Mouse (Mus musculus) layer of hippocampus, postnatal 25 days (tissue): ENCODE data around the gene Rbbp6. TPM values are rescaled to one million over a fixed set of nuclear protein-coding genes. Genes with fewer than 3 reads are reported as not detected.

Source experiments
- DNase-seq, 2 experiments: peaks; one replicate each; pipeline ENCODE4 v3.0.0; 2022; ENCODE audit warnings: mixed read lengths in 2 of 2, low spot score in 1 of 2; ENCODE audit errors: extremely low spot score in 1 of 2
- total RNA-seq, 2 experiments: library from RNA; stranded (reverse); gene quantifications; 2 replicates each; pipeline ENCODE4 v1.2.3; 2021

Gene Rbbp6
- 10 to 100 TPM; 57.9 to 73.0 TPM for total RNA-seq

DNA sequence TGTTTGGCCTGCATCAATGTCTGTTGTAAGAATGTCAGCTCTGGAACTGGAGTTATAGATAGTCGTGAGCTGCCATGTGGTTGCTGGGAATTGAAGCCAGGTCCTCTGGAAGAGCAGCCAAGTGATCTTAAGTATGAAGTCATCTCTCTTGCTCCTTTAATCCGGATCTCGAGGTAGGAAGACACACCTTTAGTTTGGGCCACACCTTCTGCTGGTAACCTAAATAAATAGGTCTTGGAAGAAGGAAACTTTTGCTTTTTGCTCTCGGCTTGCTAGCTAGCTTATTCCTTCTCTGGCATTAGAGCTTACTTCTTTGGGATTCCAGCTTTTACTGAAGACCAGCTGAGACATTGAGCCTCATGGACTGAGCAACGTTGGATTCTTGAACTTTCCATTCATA is at the start of gene Rbbp6:
TSS of gene Rbbp6 (plus strand) at position 301 of the 400 bp plus-strand sequence.
- no peak for DNase-seq

DNA sequence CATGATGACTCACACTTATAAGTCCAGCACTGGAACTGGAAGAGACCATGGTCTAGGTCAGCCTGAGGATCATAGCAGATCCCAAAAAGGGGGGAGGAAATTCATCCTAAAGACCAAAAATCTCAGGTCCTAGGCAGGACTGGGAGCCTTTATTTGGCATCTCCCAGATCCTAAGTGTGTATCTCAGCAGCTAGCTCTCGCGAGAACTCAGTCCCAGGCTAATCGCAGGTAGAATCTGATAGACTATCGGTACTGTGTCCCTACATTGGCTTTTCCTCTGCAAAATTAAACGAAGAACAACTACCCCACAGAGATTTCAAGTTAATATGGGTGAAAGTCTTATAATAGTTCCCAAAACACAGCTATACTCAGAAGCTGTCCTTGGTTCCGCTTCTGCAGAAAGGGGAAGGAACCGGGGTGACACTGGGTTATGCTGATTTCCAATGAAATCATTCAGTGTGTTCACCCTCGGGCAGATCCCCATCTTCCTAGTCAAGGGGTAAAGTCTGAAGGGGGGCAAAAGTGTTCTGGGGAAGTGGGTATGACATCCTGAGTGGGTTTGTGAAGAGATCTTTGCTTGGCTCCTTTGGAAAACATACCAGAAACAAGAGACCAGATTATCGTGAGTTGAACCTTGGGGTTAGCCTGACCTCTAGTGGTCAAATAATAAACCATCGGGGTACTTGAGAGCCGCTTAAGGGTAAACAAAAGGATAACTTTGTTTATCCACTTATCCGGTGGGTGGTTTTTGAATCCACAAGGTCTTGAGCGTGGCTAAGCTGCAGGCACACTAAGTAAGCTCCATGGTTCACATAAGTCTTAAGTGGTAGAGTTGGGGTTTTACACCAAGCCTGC is 45.5 kb upstream of the Rbbp6 start:
- peak; percentile 25 to 29 for DNase-seq

DNA sequence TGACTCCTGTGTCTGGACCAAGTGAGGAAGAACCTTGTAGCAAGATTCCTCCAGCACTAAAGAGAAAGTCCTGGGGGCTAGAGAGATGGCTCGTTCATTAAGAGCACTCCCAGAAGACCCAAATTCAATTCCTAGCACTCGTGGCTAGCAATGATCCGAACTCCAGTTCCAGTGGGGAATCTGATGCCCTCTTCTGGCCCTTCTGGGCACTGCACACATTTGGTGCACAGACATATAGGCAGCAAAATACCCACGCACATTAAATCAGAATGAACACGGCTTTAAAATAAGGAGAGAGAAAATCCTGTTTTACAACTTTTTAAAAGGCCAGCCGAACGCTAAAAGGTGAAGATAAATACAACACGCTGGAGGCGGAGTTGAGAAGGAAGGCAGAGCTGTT is 43.9 kb upstream of the Rbbp6 start:
- no peak for DNase-seq

DNA sequence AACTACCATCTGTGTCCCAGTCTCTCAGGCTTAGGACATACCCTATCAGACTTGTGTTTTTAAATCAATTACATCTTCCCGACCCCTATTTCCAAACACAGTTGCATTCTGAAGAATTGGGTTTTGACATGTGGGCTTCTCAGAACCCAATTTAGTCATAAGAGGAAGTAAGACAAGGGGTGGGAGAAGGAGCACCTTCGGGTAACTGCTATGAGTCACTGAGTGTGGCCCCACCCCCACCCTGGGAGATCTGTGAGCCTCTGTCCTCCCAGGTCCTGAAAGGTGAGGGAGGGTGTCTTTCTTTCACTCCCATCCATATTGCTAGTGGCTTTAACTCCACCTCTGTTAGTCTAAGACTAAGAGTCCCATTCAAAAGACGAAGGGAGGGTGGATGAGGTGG is 41.2 kb upstream of the Rbbp6 start:
- DNase-seq, result no peak

DNA sequence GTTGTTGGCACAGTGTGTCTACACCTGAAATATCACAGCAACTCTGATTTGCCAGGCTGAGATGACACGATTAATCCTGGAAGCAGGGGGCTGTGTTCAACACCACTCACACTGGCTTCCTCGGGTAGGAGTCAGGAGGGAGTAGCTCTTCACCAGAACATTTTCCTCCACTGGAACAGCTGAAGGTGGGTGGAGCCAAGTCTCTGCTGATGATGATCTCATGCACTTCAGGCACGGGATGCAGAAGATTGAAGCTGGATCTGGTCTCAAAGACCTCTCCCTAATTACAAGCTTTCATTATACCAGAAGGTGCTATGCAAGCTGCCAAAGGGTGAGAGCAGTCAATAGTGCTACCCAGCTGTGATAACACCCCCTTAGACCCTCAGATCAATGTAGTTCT is 35.0 kb upstream of the Rbbp6 start:
- DNase-seq, result no peak

DNA sequence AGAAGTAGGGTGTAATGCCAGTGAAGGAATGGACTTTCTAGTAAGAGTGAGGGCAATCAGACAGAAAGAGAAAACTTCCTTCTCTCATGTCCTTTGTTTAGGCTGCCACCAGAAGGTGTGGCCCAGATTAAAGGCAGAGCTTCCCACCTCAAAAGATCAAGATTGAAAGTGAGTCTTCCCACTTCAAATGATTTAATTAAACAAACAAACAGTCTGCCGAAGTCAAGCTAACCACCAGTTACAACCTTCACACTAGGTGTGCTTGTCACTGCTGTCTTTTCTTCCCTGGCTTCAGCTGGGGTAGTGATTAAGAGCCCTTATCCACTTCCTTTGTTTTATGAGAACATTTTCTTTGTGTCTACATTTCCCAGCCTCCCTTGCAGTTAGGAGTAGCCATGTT is 33.3 kb upstream of the Rbbp6 start:
- DNase-seq, result no peak

DNA sequence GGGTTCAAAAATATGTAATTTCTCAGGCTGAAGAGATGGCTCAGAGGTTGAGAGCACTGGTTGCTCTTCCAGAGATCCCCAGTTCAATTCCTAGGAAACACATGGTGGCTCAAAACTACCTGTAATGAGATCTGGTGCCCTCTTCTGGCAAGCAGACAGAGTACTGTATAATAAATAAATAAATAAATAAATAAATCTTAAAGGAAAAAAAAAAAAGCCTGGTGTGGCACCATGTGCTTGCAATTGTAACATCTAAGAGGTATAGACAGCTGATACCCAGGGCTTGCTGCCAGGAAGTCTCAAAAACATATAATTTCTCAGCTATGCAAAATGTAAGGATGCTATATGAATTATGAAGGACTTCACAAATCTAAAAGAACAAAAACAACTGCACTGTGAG is 28.9 kb upstream of the Rbbp6 start:
- DNase-seq, result no peak

DNA sequence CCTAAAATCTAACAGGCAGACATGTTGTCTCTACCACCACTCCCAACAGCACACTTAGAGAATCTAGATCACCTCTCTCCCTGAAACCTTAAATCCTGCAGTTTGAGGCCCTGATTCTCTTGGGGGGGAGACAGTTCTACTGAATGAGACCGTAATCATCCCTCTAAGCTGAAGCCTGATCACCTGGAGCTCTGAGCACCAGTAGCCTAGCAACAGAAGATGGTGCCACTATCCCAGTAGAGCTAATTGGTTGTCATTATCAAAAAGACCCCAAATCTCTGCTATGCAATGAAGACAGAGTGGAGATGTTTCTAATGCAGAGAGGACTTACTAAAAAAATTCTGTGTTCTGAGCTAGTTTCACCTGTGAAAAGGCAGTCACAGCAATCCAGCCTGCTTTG is 27.3 kb upstream of the Rbbp6 start:
- no peak for DNase-seq

DNA sequence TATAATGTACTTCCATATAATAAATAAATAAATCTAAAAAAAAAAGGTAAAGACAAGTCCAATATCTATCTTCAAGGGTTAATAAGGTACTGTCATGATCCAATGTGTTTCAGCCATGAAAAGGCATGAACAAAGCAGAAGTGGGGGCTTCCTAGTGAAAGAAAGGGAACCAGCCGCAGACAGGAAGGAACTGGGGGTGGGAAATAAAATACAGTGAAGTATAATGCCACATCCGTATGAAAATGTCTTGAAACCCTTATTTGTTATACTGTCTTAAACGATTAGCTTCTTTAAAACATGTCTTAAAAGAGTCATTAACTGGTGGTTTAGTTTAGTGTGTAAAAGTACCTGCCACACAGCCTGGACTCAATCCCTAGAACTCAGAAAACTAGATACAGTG is 26.3 kb upstream of the Rbbp6 start:
- no peak for DNase-seq

DNA sequence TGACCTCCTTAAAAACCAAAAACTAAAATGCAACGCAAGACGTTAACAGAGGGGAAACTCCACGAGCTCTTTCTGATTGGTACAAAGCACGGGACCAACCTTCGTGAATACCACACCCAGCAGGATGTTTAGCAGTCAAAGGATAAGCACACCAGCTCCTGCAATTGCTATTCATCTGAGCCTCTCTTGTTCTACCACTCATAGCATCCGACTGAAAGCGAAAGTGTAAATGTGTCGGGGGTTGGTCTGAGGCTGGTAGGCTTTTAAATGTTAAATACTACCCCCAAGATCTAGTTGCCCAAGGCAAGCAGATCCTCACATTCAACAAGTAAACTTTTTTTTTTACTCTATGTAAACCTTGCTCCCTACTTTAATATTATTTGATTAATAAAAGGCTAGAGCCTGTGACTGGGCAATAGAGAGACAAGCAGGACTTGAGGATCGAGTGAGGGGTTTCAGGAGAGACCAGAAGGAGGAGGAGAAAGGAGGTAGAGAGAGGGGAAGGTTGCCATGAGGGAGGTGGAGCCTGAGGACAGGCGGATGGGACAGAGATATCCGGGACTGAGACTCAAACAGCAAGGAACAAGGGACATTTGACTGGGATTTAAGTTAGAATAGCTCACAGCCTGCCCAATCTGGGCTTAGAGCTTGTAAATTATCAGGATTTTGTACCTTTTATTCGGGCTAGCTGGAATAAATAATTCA is 25.0 kb upstream of the Rbbp6 start:
- DNase-seq, result no peak

DNA sequence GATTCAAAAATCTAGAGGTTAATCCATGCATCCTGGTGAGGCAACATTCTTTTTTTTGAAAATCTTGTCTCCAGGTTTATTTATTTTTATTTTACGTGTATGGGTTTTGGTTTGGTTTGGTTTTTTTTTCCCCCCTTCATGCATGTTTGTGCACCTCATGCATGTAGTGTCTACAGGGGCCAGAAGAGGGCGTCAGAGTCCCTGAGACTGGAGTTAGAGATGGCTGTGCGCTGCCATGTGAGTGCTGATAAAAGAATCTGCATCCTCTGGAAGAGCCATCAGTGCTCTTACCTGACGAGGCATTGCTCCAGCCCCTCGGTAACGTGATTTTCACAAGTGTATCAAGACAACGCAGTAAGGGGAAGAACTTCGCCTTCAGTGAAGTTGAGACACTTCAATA is 23.4 kb upstream of the Rbbp6 start:
- no peak for DNase-seq

DNA sequence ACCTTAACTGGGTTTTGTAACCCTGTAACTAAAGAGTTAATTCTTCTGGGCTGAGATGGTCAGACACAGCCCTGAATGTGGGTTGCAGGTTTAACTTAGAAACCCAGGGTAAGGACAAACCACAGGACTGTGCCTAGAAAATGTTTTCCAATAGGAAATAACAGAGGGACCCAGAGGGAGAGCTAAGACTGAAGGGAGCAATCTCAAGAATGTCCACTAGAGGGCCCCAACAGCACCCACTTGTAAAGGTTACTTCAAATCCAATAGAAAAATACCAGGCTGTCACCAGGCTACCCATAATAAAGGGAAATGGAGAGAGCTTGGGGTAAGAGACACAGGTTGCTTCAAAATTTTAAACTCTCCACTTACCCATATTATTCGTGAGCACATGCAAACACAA is 20.3 kb upstream of the Rbbp6 start:
- DNase-seq, result peak; percentile 62 to 92

DNA sequence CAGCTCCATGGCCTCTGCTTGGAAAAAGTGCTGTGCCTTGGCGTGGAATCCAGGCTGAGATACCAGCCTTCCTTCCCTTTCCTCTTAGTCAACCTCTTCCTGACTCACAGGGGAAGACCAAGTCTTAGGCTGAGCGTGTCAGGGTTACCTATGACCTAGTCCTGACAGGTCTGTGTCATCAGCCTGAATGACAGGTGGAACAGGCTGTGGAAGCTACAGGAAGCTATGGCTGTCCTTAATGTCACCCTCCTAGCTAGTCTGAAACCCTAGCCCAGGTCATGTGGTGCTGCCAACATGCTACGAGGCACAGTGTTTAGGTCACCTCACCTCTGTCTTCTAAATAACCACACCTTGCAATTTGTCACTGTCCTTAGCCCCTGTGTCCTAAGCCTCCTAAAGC is 16.2 kb upstream of the Rbbp6 start:
- no peak for DNase-seq

DNA sequence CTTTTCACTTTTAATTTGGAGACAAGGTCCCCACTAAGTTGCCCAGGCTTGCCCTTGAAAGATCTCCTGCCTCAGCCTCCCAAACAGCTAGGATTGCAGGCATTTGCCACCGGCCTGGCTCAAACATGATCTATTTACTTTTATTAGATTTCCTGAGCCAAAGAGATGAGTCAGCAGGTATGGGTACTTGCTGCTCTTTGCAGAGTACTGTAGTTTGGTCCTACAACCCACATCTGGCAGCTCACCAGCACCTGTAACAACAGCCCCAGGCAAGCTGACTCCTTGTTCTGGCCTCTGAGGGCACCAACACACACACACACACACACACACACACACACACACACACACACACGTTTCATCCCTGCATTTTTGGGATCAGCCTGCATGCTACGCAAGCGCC is 14.0 kb upstream of the Rbbp6 start:
- no peak for DNase-seq

DNA sequence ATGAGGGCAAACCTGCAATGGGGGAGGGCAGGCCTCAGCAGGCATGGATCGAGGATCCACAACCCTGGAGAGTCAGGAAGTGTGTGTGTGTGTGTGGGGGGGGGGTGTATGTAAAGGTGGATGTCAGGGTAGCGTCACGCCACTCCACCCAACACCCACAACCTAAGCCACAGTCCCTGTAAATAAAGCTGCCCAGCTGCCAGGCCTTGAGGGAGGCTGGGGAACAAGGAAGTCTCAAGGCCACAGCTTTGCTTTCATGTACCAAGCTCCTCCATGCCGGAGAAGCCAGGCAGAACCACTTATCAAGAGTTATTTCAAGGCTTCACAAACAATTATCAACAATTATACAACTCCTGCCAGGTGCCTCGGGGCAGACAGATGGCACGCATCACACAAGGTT is 13.4 kb upstream of the Rbbp6 start:
- no peak for DNase-seq

DNA sequence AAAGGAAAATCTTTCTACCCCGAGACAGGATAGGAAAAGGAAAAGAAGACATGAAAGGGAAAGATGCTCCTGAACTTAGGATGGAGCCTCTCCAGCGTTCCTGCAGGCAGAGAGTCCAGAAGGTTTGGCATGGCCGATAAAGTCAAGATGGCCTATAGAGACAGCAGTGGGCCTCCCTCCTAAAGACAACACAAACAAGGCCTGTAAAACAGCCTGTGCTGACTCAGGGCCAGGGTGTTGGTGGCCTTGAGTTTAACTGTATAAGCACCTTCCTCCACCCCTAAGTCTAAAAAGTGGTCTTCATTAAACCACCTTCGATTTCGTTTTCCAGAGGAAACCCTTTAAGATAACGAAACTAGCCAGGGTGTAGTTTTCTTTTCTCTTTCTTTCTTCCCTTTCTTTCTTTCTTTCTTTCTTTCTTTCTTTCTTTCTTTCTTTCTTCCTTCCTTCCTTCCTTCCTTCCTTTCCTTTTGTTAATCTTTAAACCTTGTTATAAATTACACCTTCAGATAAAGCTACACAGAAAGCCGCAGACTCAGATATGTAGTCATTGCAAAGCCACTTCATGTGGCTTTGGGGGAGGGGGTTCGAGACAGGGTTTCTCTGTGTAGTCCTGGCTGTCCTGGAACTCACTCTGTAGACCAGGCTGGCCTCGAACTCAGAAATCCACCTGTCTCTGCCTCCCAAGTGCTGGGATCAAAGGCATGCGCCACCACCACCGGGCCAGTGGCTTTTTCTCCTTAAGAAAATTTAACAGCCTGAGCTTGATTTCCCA is 10.8 kb upstream of the Rbbp6 start:
- DNase-seq, result no peak

DNA sequence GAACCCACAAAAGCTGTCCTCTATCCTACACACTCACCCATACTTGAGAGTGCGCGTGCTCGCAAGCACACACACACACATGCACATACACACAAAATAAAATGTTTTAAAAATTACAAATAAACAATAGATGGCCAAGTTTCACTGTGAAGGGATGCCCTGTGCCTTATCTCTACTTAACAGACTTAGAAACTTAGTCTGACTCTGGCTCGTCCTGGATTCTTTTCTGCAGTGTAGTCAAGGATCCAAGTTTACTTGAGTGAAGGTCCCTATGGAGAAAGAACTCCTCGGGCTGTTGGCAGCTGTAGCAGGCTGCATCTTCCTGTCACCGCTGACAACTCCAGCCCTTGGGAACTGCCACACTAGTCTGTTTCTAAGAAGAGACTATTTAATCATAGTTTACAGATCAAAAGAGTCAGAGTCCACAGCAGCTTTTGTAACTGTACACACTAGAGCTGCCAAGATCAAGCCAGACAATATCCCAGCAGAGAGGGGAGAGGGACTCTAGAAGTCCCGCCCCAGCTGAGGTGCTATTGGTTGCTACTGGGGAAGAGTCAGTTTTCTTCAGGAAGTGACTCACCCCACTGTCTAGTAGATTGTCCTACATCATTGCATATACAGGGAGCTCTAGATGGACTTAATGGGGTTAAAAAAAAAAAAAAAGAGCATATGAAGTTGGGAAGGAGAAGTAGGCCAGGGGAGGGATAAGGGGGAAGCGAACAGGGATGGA is 10.1 kb upstream of the Rbbp6 start:
- no peak for DNase-seq

DNA sequence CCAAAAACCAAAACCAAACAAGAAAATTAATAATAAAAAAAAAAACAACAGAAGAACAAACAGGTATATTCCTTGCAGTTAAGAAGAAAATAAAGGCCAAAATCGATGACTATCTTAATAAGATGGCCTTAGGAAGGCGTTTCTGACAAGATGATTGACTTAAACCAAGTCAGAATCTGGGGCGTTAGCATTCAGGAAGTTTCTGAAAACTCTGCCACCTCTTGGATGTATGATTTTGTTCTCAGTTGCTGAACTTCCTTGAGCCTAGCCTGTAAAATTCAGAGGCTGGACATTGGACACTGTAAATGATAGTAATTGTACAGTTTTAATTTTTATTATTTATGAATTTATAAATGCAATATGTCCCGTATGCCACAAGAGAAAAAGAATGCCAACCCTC is 3.3 kb downstream of the Rbbp6 start:
- DNase-seq, result no peak

DNA sequence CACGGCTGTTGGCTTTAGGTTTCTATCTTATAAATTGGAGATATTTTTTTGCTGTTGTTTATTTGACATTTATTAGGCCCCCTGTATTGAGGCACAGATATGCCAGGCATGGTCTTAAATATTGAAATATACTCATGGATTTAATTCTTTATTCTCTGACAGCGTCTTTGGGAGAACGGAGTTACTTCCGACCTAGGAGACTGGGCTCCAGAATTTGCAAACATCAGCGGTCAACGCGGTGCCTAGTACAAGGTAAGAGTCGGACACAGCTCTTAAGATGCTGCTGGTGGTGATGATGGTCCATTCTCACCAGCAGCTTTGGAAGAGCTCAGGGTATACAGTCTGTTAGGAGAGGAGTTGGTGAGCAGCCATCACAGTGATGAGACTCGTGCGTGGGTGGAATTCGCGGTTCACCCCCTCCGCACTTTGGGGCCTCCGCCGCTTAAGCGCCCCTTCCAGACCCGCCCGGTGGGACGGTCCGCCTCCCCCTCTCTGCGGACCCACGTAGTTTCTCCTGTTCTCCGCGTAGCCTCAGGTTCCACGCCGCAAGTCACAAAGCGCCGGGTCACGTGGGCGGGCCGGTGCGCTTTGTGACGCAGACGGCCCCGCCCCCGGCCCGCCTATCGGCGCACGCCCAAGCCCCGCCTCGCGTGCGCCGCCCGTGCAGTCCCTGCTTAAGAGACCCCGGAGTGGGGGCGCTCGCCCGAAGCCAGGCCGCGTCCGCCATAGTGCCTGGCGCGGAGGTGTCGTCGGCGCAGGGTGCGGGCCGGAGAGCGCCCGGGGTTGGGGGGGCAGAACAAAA is 3.9 kb downstream of the Rbbp6 start:
- peak; percentile 90 to 91 for DNase-seq
